Mouse (Mus musculus) thymus, adult 18-20 months (tissue): ENCODE results near the gene Itpr1.

Experiments
- DNase-seq, 2 experiments: peaks; one replicate each; pipeline ENCODE4 v3.0.0; 2022; ENCODE audit warnings: mixed read lengths in 2 of 2

Gene Itpr1

DNA sequence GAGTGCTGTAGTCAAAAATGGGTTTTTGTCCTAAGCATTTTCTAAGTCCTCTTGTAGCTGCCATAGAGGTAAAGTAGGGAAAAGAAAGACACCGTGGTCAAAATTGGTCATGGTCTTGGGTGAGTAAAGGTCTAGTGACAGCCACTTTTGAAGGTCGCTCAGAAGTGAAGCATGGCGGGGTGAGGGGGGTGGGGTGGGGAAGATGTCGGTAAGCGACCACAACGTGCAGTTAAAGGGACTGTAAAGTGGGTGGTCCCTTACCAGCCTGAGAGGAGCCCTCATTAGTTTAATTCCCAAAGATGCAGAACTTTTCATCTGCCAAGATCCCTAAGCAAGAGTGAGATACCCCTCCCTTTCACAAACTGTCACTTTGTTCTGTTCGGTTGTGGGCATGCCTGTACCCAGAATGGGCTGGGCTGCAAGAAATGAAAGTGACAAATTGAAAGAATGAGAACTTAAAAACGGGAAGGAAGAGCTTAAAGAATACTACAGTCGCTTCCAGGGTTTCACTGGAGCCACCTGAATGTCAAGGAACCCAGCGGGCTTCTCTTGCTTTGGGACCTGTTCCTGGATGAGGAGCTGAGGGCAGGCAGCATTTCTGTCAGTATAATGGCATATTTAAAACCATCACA, 1.5 kb downstream of the Itpr1 start:
- no peak for DNase-seq

- no peak for DNase-seq
Observed at GRCm38 (mm10) chr6:108216091-108216490, 3.2 kb downstream of the Itpr1 start.

DNA sequence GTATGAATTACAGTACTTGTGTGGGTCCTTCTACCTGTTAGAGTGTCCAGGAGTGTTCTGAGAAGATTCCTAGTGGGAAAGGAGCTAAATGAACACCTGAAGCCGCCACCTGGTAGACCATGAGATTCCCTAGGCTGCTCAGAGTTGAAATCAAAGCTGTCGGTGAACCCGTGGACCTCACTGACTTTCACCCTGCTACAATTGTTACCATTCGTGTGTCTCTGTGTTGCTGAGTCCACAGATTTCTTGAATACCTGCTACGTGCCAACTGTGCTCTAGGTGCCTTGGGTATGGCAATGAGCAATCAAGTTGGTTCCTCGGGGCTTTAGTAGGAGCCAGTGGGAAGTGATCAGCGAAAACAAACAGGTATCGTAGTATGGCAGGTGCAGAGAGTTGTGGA, 3.9 kb downstream of the Itpr1 start:
- no peak for DNase-seq

DNA sequence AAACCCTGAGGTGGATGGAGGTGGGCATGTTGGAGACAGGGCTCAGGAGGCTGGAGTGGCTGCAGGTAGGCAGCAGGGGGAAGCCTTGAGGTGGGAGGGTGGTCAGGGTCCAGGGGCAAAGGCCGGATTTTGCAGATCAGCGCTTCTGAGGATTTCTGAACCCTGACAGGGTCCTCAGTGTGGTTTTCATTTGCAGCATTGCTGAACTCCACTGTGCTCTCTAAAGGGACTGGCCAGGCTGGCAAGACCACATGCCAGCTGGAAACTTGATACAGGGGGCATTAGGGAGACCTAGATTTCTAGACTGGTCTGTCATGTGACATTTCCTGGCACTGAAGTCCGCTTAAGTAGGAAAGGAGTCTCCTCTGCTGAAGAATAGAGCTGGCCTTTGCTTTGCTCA, 5.1 kb downstream of the Itpr1 start:
- no peak for DNase-seq

- DNase-seq: no peak
Observed at GRCm38 (mm10) chr6:108222435-108222834, 9.5 kb downstream of the Itpr1 start.

GRCm38 (mm10) chr6:108222875-108223274, 10.0 kb downstream of the Itpr1 start:
- DNase-seq: no peak

GRCm38 (mm10) chr6:108224361-108224760, 11.5 kb downstream of the Itpr1 start:
- no peak for DNase-seq

- no peak for DNase-seq
Observed at GRCm38 (mm10) chr6:108225027-108225426, 12.1 kb downstream of the Itpr1 start.

GRCm38 (mm10) chr6:108226230-108226629, 13.3 kb downstream of the Itpr1 start:
- no peak for DNase-seq

DNA sequence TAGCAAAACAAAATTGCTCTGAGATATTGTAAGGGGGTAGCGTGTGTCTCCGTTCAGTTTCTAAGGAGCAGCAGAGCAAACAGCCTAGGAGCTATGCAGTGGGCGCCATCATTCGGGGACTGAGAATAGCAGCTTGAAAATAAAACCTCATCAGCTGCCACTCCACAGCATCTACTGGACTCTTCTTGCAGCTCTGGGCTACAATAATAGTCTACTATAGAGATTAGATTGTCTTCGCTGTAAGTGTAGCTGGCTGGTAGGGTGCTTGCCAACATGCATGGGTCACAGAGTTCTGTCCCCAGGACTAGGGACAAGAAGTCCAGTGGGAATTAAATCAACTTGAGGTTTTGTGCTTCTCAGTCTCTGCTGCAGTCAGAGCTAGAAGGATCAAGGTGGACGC, 14.6 kb downstream of the Itpr1 start:
- no peak for DNase-seq

DNA sequence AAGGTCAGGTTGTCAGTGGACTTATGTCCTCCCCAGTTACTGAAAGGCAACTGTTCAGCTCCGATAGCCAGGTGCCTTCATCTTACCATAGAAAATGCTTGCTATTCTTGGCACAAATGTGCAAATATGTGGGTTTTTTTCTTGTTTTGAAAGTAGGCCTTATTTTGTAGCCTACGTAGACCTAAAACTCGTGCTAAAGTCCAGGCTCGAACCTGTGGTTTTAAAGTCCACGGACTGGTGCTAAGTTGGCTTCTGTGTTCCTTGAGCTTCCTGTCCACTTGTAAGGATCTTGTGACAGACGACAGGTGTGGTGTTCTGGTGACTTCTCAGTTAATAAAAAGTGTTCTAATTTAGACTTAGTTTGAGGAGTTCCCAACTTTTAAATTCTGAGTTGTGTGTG, 15.2 kb downstream of the Itpr1 start:
- no peak for DNase-seq

GRCm38 (mm10) chr6:108228601-108229000, 15.7 kb downstream of the Itpr1 start:
- DNase-seq: no peak

DNA sequence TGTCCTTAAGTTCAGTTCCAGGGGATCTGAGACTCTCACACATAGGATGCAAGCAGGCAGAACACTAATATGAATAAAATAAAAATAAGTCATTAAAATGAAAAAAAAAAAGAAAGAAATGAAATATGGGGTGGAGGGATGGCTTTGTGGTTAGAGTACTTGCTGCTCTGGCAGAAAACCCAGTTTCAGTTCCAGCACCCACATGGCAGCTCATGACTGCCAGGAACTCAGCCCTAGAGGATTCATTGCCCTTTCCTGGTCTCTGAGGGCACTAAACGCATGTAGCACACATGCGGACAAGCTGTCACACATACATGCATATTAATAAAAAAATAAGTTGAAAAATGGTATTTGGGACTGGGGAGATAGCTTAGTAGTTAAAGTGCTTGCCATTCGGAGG, 17.7 kb downstream of the Itpr1 start:
- DNase-seq: no peak

DNA sequence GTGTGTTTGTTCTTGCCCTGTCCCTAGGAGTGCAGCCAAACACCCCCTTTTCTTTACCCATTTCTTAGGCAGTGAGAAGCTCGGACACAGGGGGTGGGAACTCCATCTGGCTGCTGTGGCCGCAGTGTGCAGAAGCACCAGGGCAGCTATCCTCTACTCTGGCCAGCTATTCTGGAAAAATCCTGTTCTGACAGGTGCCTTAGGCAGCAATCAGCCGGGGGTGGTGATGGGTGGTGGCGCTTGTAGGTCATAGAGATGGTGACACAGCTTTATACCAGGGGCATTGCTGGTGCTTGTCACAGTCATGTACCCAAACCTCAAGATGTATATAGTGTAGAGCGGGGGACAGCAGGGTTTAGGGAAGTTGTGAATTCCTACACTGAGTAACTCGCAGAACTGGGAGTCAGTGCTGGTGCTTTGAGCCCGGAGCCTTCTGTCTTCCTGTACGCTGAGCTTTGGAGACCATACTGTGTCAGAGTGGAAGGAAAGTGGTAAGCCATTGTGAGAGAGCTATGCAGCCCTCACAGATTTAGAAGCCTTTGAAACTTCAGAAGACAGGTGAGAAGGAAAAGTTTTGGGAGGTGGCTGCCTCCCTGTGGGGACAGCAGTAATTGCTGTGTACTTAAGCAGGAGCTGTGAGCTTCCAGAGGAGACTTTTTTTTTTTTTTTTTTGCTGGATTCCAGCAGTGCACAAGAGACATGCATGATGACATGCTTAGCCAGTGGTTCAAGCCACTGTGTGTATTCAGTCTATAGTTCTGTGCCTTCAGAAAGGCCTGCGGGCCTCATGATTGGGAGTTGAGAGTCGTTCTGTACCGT, 19.2 kb downstream of the Itpr1 start:
- no peak for DNase-seq

GRCm38 (mm10) chr6:108233070-108233469, 20.2 kb downstream of the Itpr1 start:
- no peak for DNase-seq

DNA sequence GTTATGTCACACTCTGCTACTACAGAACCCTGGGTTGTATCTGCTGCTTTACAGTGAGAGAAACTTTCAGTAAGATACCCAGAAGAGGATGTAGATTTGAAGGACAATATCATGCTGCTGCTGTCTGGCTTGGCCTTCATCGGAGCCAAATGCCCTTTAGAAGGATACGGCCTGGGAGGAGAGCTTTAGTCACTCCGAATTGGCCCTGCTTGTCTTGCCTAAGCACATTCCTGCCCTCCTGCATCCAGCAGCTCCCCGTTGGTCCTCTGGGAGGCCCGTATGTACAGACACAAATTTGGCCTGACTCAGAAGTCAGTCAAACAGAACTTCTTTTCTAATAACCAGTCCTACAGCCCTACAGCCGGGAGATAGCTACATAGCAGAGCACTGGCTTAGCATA, 21.6 kb downstream of the Itpr1 start:
- no peak for DNase-seq

- DNase-seq: no peak
Observed at GRCm38 (mm10) chr6:108235680-108236123, 22.8 kb downstream of the Itpr1 start.

GRCm38 (mm10) chr6:108236411-108236921, 23.6 kb downstream of the Itpr1 start:
- DNase-seq: no peak

DNA sequence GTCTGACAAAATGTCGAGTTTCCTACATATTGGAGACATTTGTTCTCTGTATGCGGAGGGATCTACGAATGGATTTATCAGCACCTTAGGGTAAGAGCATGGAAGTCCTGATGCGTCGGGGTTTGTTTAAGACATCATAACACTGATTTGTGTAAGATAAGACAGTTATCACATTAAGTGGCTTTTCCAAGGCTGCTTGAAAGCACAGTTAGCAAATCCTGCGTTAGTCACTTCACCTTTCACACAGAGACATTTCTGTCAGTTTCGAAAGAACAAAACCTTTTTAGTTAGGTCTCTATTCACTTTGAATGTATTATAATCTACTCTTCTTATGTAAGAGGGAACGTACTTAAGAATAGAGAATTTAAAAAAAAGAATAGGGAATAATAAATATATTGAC, 24.1 kb downstream of the Itpr1 start:
- no peak for DNase-seq

DNA sequence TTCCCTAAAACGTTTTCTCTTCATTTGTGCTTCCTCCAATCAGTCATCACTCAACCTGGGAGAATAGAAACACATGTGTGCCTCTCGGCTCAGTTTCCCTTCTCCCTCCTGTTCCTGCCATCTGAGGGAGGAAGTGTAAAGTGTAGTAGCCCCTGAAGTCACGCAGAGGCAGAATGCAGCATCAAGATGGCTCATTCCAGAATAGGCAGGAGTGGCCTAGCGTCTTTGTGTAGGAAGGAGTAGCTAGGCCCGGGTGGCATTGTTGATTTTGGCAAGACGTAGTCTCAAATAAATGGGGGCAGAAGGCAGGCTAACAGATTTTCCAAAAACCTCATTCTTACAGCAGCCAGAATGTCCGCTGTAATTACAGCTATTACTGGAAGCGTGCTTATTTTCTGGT, 24.7 kb downstream of the Itpr1 start:
- DNase-seq: no peak

GRCm38 (mm10) chr6:108238011-108238410, 25.1 kb downstream of the Itpr1 start:
- DNase-seq: no peak

DNA sequence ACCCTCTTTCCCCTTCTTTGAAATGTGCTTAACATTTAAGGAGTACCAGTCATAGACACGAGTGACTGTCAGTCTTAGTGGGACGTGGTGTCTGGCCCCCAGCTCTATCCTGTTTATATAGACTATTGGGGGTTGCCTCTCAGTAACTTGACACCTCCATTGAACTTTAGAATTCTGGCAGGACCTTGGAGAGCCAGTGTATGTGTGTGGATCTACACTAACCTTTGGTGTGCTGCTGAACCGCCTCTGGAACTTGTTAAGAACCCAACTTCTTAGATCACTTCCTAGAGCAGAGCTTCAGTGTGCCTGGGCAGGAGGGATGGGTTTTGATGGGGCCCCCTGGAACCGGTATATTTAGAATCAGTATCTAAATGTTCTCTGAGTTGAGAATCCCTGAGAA, 26.2 kb downstream of the Itpr1 start:
- DNase-seq: no peak

GRCm38 (mm10) chr6:108240004-108240403, 27.1 kb downstream of the Itpr1 start:
- no peak for DNase-seq

- no peak for DNase-seq
Observed at GRCm38 (mm10) chr6:108240754-108241153, 27.9 kb downstream of the Itpr1 start.
